Mouse (Mus musculus) liver, embryonic 12.5 days (tissue): ENCODE measurements at regions not wholly inside any gene's neighbourhood (a gene's known extent, or its start where the extent isn't known, plus 50 kb on each side); places are given as distances from the start of the nearest gene placed in this dataset.

Source experiments
- ATAC-seq: fragments of 200-750 bp; cut with Nextera tagmentation; 2 replicates; pipeline ENCODE4 v1.8.0; 2017; ENCODE audit warnings: moderate number of reproducible peaks, mild to moderate bottlenecking, moderate library complexity
- H3K27ac ChIP-seq: fragments of 300-500 bp; sonication (generic); 2 replicates; pipeline ENCODE4 v1.5.1; 2016; ENCODE audit warnings: mild to moderate bottlenecking
- H3K27me3 ChIP-seq: fragments of 300-500 bp; sonication (generic); replicated peaks from 2 replicates; pipeline ENCODE4 v1.6.1; 2016; ENCODE audit warnings: mild to moderate bottlenecking, moderate library complexity
- H3K36me3 ChIP-seq: fragments of 300-500 bp; sonication (generic); 2 replicates; pipeline ENCODE4 v1.6.1; 2016; ENCODE audit warnings: mild to moderate bottlenecking, moderate library complexity
- H3K4me1 ChIP-seq: fragments of 300-500 bp; sonication (generic); 2 replicates; pipeline ENCODE4 v1.6.1; 2016
- H3K4me2 ChIP-seq: fragments of 300-500 bp; sonication (generic); 2 replicates; pipeline ENCODE4 v1.6.1; 2016; ENCODE audit warnings: mild to moderate bottlenecking, moderate library complexity
- H3K4me3 ChIP-seq: fragments of 300-500 bp; sonication (generic); 2 replicates; pipeline ENCODE4 v1.5.1; 2016; ENCODE audit warnings: mild to moderate bottlenecking, moderate library complexity
- H3K9ac ChIP-seq: fragments of 300-500 bp; sonication (generic); 2 replicates; pipeline ENCODE4 v1.6.1; 2016; ENCODE audit warnings: mild to moderate bottlenecking, moderate library complexity
- H3K9me3 ChIP-seq: fragments of 300-500 bp; sonication (generic); replicated peaks from 2 replicates; pipeline ENCODE4 v1.6.1; 2016; ENCODE audit warnings: mild to moderate bottlenecking, moderate library complexity
- WGBS: fragments of 180-500 bp; shearing (Covaris S2); methylation state at CpG from one replicate; pipeline ENCODE4 v1.1.7; 2016; ENCODE audit not compliant: insufficient replicate concordance; 5-methylcytosine and 5-hydroxymethylcytosine counted together

DNA sequence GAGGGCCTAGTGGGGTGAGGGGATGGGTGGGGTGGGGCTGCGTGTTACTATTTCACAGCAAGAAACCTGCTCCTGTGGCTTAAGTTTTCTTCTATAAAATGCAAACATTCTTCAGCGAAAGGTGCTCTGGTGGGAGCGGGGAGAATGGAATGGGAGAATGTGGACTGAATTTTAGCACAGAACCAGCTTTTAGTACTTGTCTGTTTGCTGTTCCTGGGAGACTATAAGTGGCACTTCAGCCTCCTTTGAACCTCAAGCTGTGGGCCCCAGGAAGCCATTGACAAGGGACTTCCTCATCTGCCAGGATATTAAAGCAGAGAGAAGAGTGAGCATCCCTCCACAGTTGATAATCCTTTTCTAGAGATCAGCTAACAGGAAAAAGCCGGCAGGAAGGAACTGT is 580.2 kb downstream of the Zfp706 start:
- WGBS, result 41% methylated on average over 4 of the region's 4 CpGs
- 0 out of 2 replicates have a peak, but pooled peaks cover 4% of the 10 kb centered on the region for H3K27me3 ChIP-seq
- no peak overlapping the region for H3K4me3 ChIP-seq
- no peak overlapping the region for H3K9ac ChIP-seq
- no peak overlapping the region for H3K4me2 ChIP-seq
- no peaks in the 10 kb centered on the region for H3K36me3 ChIP-seq
- no peak for ATAC-seq
- H3K4me1 ChIP-seq, result no peaks in the 10 kb centered on the region
- H3K9me3 ChIP-seq, result no peaks in the 10 kb centered on the region
- no peak overlapping the region for H3K27ac ChIP-seq

DNA sequence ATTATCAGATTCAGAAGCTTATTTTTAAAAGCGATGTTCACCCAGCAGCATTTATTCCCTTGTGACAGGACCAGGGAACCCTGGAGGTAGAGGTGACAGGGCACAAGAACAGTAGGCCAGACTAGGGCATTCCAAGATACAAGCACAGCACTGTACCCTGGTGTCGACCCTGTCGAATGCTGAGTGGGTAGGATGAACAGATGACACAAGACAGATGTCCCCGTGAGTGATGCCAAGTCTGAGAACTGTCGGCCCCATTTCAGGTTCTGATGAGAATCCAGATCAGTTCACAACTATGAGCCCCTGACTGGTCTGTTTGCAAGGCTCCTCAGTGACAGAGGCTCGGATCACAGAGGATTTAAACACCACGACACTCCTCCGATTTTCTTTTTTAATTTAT is 581.7 kb downstream of the Zfp706 start:
- H3K9me3 ChIP-seq, result no peaks in the 10 kb centered on the region
- WGBS, result 78% methylated on average over 8 of the region's 8 CpGs
- no peak overlapping the region for H3K4me3 ChIP-seq
- H3K27ac ChIP-seq, result no peak overlapping the region
- H3K36me3 ChIP-seq, result no peaks in the 10 kb centered on the region
- peaks cover 11% of the 10 kb centered on the region; the same call in 1 of the 2 replicates for H3K27me3 ChIP-seq
- H3K9ac ChIP-seq, result no peak overlapping the region
- no peaks in the 10 kb centered on the region for H3K4me1 ChIP-seq
- no peak overlapping the region for H3K4me2 ChIP-seq
- ATAC-seq, result no peak

DNA sequence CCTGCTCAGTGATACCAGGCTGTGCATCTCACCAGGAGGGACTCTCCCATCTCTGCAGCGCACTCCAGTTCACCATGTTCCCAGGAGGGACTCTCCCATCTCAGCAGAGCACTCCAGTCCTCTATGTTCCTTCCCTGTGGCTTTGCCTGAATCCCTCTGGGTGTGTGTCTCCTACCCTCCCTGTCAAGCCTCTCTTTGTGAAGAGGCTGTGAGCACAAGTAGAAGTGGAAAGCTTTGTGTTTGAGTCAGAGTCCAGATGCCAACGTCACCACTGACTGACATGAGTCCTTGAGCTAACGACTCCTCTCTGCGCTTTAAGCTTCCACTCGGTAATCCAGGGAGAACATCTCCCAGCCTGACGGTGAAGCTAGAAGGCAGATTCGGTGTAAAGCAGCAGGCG is 583.5 kb downstream of the Zfp706 start:
- peaks cover 21% of the 10 kb centered on the region for H3K27me3 ChIP-seq
- no peak overlapping the region for H3K4me2 ChIP-seq
- no peak overlapping the region for H3K4me3 ChIP-seq

DNA sequence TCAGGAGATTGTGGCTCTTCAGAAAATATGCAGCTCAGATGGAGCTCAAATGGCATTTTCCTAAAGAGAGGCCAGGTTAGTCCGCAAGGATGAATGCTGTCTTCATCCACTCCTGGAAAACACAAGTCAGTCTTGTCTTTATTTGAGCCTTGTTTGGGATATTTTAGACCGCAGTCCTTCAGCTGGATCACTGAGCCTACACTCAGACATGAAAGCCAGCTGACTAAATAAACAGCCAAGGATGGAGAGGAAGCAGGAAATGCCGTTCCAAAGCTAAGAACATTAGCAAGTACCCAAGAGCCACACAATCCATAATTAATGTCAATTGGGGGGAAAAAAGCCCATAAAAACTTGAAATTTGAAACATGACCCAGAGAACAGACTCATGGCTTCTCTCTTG is 584.8 kb downstream of the Zfp706 start:
- Histone ChIP-seq H3K9ac (no peak overlapping the region), H3K36me3 (no peaks in the 10 kb centered on the region), H3K4me1 (no peaks in the 10 kb centered on the region), H3K27ac (no peak overlapping the region), H3K9me3 (no peaks in the 10 kb centered on the region), H3K4me3 (no peak overlapping the region), H3K27me3 (peaks cover 21% of the 10 kb centered on the region), H3K4me2 (no peak overlapping the region)
- 62% methylated on average over 3 of the region's 3 CpGs for WGBS
- no peak for ATAC-seq

More for the DNA sequence above, 583.5 kb downstream of the Zfp706 start:
- Histone ChIP-seq H3K36me3 (no peaks in the 10 kb centered on the region), H3K27ac (no peak overlapping the region), H3K4me1 (no peaks in the 10 kb centered on the region), H3K9me3 (no peaks in the 10 kb centered on the region), H3K9ac (no peak overlapping the region)
- ATAC-seq, result no peak
- WGBS, result 79% methylated on average over 8 of the region's 8 CpGs

DNA sequence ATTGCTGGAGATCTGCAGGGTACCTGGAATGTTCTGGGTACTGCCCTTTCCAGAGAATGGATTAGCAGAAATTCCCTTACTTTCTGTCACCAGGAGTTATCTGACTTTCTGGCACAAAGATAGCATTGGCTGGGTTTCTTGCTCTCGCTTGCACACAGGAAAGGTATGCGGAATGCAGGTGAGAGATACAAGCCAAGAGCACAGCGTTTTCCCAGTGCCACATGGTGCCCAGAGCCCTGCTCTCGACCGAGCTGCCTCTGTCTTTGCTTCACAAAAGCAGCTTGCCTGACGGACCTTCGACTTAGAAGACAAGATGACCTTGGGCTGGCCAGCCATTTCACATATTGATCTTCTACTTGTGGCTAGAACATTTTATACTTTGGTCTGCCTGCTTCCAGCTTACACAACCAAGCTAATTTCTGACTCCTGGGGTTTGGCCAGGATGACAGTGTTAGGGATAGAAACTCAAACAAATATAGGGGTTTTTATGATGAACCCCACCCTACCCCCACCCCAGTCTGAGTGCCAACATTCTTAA is 587.6 kb downstream of the Zfp706 start:
- Histone ChIP-seq H3K4me2 (no peak overlapping the region), H3K4me3 (no peak overlapping the region), H3K36me3 (no peaks in the 10 kb centered on the region), H3K9ac (no peak overlapping the region), H3K4me1 (no peaks in the 10 kb centered on the region), H3K27ac (no peak overlapping the region), H3K27me3 (peaks cover 21% of the 10 kb centered on the region), H3K9me3 (no peaks in the 10 kb centered on the region)
- WGBS, result 63% methylated on average over 7 of the region's 7 CpGs
- ATAC-seq, result no peak

DNA sequence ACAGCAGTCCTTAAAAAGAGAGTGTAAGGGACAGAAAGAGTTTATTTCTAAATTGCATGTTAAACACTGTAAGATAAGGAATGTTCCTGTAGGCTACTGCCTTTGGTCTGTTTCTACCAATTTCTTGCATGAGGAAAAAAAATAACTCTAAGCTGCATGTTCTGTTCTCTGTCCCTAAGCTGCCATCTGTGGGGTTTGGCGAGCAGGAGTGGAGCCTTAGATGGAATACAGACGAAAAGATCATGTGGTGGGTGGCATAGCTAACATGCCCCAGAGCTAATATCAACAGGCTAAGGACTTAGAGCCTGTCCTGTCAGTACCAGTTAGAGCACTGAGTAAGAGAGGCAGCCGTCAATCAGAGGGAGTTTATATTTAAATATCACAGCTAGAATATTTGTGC is 590.1 kb downstream of the Zfp706 start:
- 58% methylated on average over 3 of the region's 3 CpGs for WGBS
- ATAC-seq, result no peak

DNA sequence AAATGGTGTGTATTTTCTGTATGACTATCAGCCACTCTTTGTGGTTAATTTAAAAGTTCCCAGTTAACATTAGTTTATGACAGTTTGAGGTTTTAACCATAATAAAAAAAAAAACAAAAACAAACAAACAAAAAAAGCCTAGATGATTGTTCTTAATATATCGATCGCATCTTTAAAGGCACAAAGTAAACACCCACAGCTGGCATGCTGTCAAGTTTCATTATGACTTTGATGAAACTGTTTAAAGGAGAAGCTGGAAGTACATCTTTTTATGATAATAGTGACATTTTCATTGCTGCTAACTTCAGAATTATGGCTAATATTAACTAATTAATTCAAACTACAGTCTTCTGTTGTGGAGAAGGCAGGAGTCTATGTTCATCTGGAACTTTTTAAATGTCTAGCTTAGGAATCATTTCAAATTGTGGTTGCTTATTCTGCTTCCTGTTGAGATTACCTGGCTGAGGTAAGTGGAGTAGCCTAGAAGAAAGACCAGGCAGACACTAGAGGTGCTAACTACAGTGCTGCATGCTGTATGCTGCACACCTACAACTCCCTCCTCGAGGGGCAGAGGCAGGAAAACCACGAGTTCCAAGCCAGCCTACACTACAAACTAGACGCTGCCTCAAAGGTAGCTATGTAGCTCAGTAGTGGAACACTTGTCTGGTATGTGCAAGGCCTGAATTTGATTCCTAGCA is 591.9 kb downstream of the Zfp706 start:
- no peak overlapping the region for H3K4me2 ChIP-seq
- H3K4me3 ChIP-seq, result no peak overlapping the region
- WGBS, result 52% methylated on average over 5 of the region's 5 CpGs
- H3K27me3 ChIP-seq, result peaks cover 22% of the 10 kb centered on the region
- ATAC-seq, result no peak
- no peaks in the 10 kb centered on the region for H3K36me3 ChIP-seq
- H3K27ac ChIP-seq, result no peak overlapping the region
- no peak overlapping the region for H3K9ac ChIP-seq
- no peaks in the 10 kb centered on the region for H3K9me3 ChIP-seq
- no peaks in the 10 kb centered on the region for H3K4me1 ChIP-seq

More for the DNA sequence above, 590.1 kb downstream of the Zfp706 start:
- no peak overlapping the region for H3K27ac ChIP-seq
- H3K36me3 ChIP-seq, result no peaks in the 10 kb centered on the region
- peaks cover 26% of the 10 kb centered on the region for H3K27me3 ChIP-seq
- no peak overlapping the region for H3K4me3 ChIP-seq
- H3K4me1 ChIP-seq, result no peaks in the 10 kb centered on the region
- no peak overlapping the region for H3K9ac ChIP-seq
- no peak overlapping the region for H3K4me2 ChIP-seq
- H3K9me3 ChIP-seq, result no peaks in the 10 kb centered on the region

DNA sequence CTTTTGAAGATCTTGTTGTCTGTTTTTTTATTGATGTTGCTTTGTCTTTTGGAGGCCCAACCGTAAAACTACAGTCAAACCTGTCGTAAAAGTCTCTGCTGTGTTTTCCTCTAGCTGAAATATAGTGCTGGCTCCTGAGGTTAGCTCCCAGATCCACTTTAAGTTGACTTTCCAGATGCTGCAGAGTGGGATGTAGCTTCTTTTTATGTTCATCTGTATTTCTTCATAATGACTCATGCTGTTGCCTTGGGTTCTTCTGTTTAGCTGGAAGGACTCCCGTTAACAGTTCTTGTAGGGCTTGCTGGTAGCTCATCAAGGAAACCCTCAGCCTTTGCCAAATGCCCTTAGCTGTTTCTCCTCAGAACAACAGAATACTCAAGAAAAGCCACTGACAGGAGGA is 595.6 kb downstream of the Zfp706 start:
- no peaks in the 10 kb centered on the region for H3K36me3 ChIP-seq
- 0 out of 2 replicates have a peak, but pooled peaks cover 2% of the 10 kb centered on the region for H3K9me3 ChIP-seq
- no peak for ATAC-seq
- H3K4me1 ChIP-seq, result no peaks in the 10 kb centered on the region
- H3K27me3 ChIP-seq, result peaks cover 14% of the 10 kb centered on the region
- H3K4me2 ChIP-seq, result no peak overlapping the region
- no peak overlapping the region for H3K9ac ChIP-seq
- no peak overlapping the region for H3K4me3 ChIP-seq
- WGBS, result 86% methylated on average over 3 of the region's 3 CpGs
- no peak overlapping the region for H3K27ac ChIP-seq

DNA sequence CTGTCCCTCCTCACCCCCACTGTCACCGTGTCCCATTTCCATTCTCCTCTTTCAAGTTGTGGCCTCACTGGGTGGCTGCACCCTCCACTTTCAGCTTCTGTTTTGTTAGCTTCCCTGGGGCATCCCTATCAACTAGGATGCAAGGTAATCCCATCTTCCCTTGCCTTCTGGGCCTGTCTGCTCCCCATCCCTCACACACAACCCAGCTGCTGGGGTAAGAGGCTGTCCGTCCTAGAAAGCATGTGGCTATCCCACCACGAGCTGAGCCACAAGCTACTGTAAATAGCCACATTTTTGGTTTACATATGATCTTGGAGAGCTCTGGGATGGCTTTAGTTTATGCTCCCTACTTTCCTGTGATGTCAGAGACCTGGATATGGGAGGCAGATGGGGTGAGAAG is 602.1 kb downstream of the Zfp706 start:
- Histone ChIP-seq H3K4me1 (no peaks in the 10 kb centered on the region), H3K36me3 (no peaks in the 10 kb centered on the region), H3K4me3 (no peak overlapping the region), H3K9ac (no peak overlapping the region), H3K27me3 (peaks cover 23% of the 10 kb centered on the region; the same call in 1 of the 2 replicates), H3K4me2 (no peak overlapping the region), H3K27ac (no peak overlapping the region), H3K9me3 (0 out of 2 replicates have a peak, but pooled peaks cover 3% of the 10 kb centered on the region)
- WGBS, result 59% methylated on average over 3 of the region's 3 CpGs
- ATAC-seq, result no peak

DNA sequence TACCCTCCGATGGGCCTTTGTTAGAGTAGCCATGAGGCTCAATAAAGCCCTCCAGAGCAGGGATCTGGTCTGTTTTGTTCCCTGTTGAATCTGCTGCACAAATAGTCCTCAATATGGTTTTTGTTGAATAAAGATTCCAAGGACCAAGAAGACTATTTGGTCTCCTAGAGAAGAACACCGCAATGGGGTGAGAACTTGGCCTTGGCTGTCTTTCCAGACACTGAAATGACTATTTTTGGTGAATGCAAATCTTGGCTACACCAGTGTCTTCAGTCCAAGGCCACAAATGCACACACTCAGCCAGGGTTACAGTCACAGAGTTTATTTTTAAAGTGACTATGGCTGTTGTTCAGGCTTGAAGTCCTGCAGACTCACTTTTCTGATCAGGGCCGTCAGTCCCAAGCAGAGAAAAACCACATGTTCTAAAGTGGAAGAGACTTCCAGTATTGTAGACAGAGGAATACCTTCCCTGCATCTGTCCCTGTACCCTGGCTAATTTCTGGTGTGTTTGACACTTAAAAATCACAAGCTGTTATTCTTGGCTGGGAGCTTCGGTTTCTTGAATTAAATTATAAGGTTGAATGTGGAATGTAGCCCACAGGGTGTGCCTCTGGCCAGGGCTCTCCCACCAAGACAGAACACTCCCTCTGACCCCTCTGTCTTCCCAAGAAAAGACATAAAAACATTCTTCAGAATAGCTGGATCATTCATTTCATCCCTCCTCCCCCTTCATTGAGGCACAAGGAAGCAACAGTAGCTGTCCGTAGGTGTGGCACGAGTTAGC is 604.0 kb downstream of the Zfp706 start:
- 66% methylated on average over 6 of the region's 6 CpGs for WGBS
- Histone ChIP-seq H3K27me3 (peaks cover 23% of the 10 kb centered on the region; the same call in 1 of the 2 replicates), H3K4me3 (no peak overlapping the region), H3K4me1 (0 out of 2 replicates have a peak, but pooled peaks cover 9% of the 10 kb centered on the region), H3K4me2 (no peak overlapping the region), H3K36me3 (no peaks in the 10 kb centered on the region), H3K9ac (no peak overlapping the region), H3K9me3 (0 out of 2 replicates have a peak, but pooled peaks cover 3% of the 10 kb centered on the region), H3K27ac (no peak overlapping the region)
- no peak for ATAC-seq

DNA sequence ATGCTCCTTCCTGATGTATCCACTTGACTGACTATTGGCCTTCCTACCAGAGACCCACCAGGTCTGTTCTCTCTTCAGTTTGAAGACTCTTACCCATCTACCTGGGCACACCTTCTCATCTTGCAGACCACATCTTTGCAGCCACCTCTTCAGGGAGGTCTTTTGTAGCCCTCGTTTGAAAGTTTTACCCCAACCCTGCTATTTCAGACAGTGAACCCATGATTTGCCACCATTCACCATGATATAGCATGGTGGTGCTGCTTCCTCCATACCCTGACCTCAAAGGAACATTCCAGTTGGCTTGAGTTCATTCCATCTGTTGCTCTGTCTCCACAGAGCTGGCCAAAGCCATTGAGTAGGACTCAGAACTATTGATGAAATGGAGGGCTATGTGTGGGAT is 605.5 kb downstream of the Zfp706 start:
- Histone ChIP-seq H3K9ac (no peak overlapping the region), H3K4me2 (no peak overlapping the region), H3K9me3 (0 out of 2 replicates have a peak, but pooled peaks cover under 1% of the 10 kb centered on the region), H3K36me3 (no peaks in the 10 kb centered on the region), H3K27ac (no peak overlapping the region), H3K27me3 (peaks cover 23% of the 10 kb centered on the region; the same call in 1 of the 2 replicates), H3K4me3 (no peak overlapping the region), H3K4me1 (0 out of 2 replicates have a peak, but pooled peaks cover 9% of the 10 kb centered on the region)
- no peak for ATAC-seq
- WGBS, result 75% methylated on average over 1 of the region's 1 CpGs

DNA sequence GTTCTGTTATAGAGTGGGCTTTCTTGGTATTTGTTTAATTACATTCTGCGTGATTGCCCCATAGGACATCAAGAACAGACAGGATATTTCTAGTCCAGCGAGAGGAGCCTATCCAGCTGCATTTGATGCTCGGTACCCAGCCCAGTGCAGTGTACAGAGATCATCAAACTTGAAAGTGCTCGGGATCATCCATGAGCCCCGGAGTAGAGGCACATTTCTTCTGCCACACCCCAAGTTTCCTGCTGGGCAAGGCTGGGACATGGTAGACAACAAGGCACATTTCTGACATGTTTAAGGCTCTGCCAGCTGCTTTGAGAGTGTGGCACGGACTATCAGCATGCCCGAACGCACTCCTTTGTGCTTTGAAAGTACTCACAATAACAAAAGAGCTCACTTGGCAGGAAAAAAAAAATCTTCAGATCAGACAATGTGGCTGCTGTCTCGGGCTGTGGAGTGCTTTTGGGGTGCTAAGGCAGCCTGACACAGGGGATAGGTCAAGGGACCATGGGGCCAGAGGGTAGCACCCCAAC is 607.2 kb downstream of the Zfp706 start:
- H3K4me3 ChIP-seq, result no peak overlapping the region
- H3K27me3 ChIP-seq, result peaks cover 21% of the 10 kb centered on the region; the same call in 1 of the 2 replicates
- ATAC-seq, result no peak
- no peak overlapping the region for H3K27ac ChIP-seq
- H3K4me1 ChIP-seq, result 0 out of 2 replicates have a peak, but pooled peaks cover 9% of the 10 kb centered on the region
- no peaks in the 10 kb centered on the region for H3K36me3 ChIP-seq
- WGBS, result 71% methylated on average over 9 of the region's 9 CpGs
- no peak overlapping the region for H3K4me2 ChIP-seq
- H3K9me3 ChIP-seq, result no peaks in the 10 kb centered on the region
- no peak overlapping the region for H3K9ac ChIP-seq
